In genomic region chr11:115696471-115696870, GRCm38 (mm10) we compare ENCODE assay signal across 12 mouse cellular contexts. TPM values are rescaled to one million over a fixed set of nuclear protein-coding genes. Genes with fewer than 3 reads are reported as not detected.
DNase-seq lines count a peak whose midpoint lies in the region; ATAC-seq and TF ChIP-seq lines count a peak whose summit lies in the region.
"Had no signal": no experiment of that assay in that cellular context is flagged by ENCODE, and none has a peak within 500 bp of the region (broad histone marks: within the 10 kb centered on the region; RNA-seq: fewer than 3 reads in every experiment).

No protein-coding gene starts in this region.

- H3K9ac ChIP-seq in intestine, postnatal 0 days (ENCODE audit: low read depth, low read length): no peak overlapping the region
- no peak overlapping the region for H3K9ac ChIP-seq in intestine, embryonic 15.5 days
- H3K9ac ChIP-seq in liver, embryonic 11.5 days (ENCODE audit: low read depth, low read length): no peak overlapping the region
- H3K9ac ChIP-seq: liver, embryonic 13.5 days; midbrain, embryonic 12.5 days had no signal

- DNase-seq in testis, postnatal 10 days (ENCODE audit: low spot score): no peak
- no peak for DNase-seq in liver, embryonic 11.5 days (ENCODE audit: low spot score)
- no peak for DNase-seq in forebrain, embryonic 10.5 days (ENCODE audit: extremely low spot score, low spot score)
- DNase-seq: cerebellum, adult 18-20 months; liver, embryonic 13.5 days; retina, postnatal 1 day; thymus, adult 18-20 months had no signal

- peaks cover 8% of the 10 kb centered on the region; the same call in 1 of the 2 replicates for H3K36me3 ChIP-seq in intestine, postnatal 0 days (ENCODE audit: control insufficient read depth, insufficient read depth)
- H3K36me3 ChIP-seq in intestine, embryonic 15.5 days: no peaks in the 10 kb centered on the region
- no peaks in the 10 kb centered on the region for H3K36me3 ChIP-seq in testis, adult 2 months (ENCODE audit: control insufficient read depth, insufficient read depth, low read length)
- peaks cover 4% of the 10 kb centered on the region; the same call in 1 of the 2 replicates for H3K36me3 ChIP-seq in liver, embryonic 11.5 days (ENCODE audit: control insufficient read depth, insufficient read depth, low read length)
- peaks cover 32% of the 10 kb centered on the region for H3K36me3 ChIP-seq in forebrain, embryonic 10.5 days (replicated peaks)

- H3K4me2 ChIP-seq in intestine, postnatal 0 days (replicated peaks; ENCODE audit: low read depth): peak overlapping the region; percentile 52
- no peak overlapping the region for H3K4me2 ChIP-seq in intestine, embryonic 15.5 days (replicated peaks)
- H3K4me2 ChIP-seq in liver, embryonic 11.5 days: no peak overlapping the region
- H3K4me2 ChIP-seq: liver, embryonic 13.5 days; midbrain, embryonic 12.5 days had no signal

- TF ChIP-seq POLR2A in testis, adult 2 months (IDR thresholded peaks at IDR 0.05; ENCODE audit: control insufficient read depth, low read depth, low read length): no peak

- no peak overlapping the region for H3K4me3 ChIP-seq in intestine, postnatal 0 days (ENCODE audit: low read depth, low read length)
- no peak overlapping the region for H3K4me3 ChIP-seq in intestine, embryonic 15.5 days (replicated peaks)
- H3K4me3 ChIP-seq in testis, adult 2 months (ENCODE audit: control insufficient read depth, low read depth, low read length): no peak overlapping the region
- H3K4me3 ChIP-seq in liver, embryonic 11.5 days (ENCODE audit: low read depth, low read length): no peak overlapping the region
- no peak overlapping the region for H3K4me3 ChIP-seq in forebrain, embryonic 10.5 days
- H3K4me3 ChIP-seq: liver, embryonic 13.5 days; midbrain, embryonic 12.5 days had no signal

- ATAC-seq in intestine, postnatal 0 days: no peak
- no peak for ATAC-seq in intestine, embryonic 15.5 days
- ATAC-seq in liver, embryonic 11.5 days (replicated peaks; ENCODE audit: low FRiP score): no peak
- no peak for ATAC-seq in granulocyte monocyte progenitor cell, adult 5-6 weeks (replicated peaks; ENCODE audit: poor library complexity, severe bottlenecking)

- no peaks in the 10 kb centered on the region for H3K9me3 ChIP-seq in intestine, postnatal 0 days (ENCODE audit: control insufficient read depth)
- H3K9me3 ChIP-seq in intestine, embryonic 15.5 days: no peaks in the 10 kb centered on the region
- no peaks in the 10 kb centered on the region for H3K9me3 ChIP-seq in liver, embryonic 11.5 days (ENCODE audit: control insufficient read depth, low read length)
- H3K9me3 ChIP-seq in forebrain, embryonic 10.5 days: no peaks in the 10 kb centered on the region
- H3K9me3 ChIP-seq: liver, embryonic 13.5 days; midbrain, embryonic 12.5 days had no signal

- no peak for TF ChIP-seq CTCF in intestine, postnatal 0 days (IDR thresholded peaks at IDR 0.05; ENCODE audit: low read depth)
- no peak for TF ChIP-seq CTCF in testis, adult 2 months (IDR thresholded peaks at IDR 0.05; ENCODE audit: control insufficient read depth, insufficient read depth, insufficient replicate concordance, low read depth, low read length)

- peaks cover 8% of the 10 kb centered on the region; the same call in 1 of the 2 replicates for H3K4me1 ChIP-seq in intestine, postnatal 0 days (replicated peaks; ENCODE audit: control insufficient read depth, insufficient read depth, low read length)
- H3K4me1 ChIP-seq in intestine, embryonic 15.5 days (replicated peaks): peaks cover 15% of the 10 kb centered on the region
- H3K4me1 ChIP-seq in testis, adult 2 months (ENCODE audit: control insufficient read depth, insufficient read depth, low read length): peaks cover 5% of the 10 kb centered on the region; the same call in 1 of the 2 replicates
- peaks cover 43% of the 10 kb centered on the region for H3K4me1 ChIP-seq in liver, embryonic 11.5 days (replicated peaks; ENCODE audit: control insufficient read depth, insufficient read depth, low read length)
- peaks cover 28% of the 10 kb centered on the region for H3K4me1 ChIP-seq in forebrain, embryonic 10.5 days

- peak overlapping the region; percentile 62 for H3K27ac ChIP-seq in intestine, postnatal 0 days (ENCODE audit: low read depth, low read length)
- no peak overlapping the region for H3K27ac ChIP-seq in intestine, embryonic 15.5 days
- H3K27ac ChIP-seq in testis, adult 2 months (ENCODE audit: control insufficient read depth, insufficient read depth, low read depth, low read length): peak overlapping the region; percentile 39; the same call in 1 of the 2 replicates
- peak overlapping the region; percentile 6; the same call in 1 of the 2 replicates for H3K27ac ChIP-seq in liver, embryonic 11.5 days (ENCODE audit: low read depth, low read length)
- H3K27ac ChIP-seq in forebrain, embryonic 10.5 days: no peak overlapping the region
- H3K27ac ChIP-seq: midbrain, embryonic 12.5 days had no signal

- 48% methylated on average over 4 of the region's 4 CpGs for WGBS in intestine, postnatal 0 days
- WGBS in intestine, embryonic 15.5 days: 68% methylated on average over 4 of the region's 4 CpGs
- 82% methylated on average over 4 of the region's 4 CpGs for WGBS in liver, embryonic 11.5 days
- WGBS in forebrain, embryonic 10.5 days: 90% methylated on average over 4 of the region's 4 CpGs

- no peaks in the 10 kb centered on the region for H3K27me3 ChIP-seq in intestine, postnatal 0 days (replicated peaks; ENCODE audit: control insufficient read depth, insufficient read depth, low read length)
- H3K27me3 ChIP-seq in intestine, embryonic 15.5 days (replicated peaks): no peaks in the 10 kb centered on the region
- H3K27me3 ChIP-seq in testis, adult 2 months (ENCODE audit: control insufficient read depth, insufficient read depth, low read length): no peaks in the 10 kb centered on the region
- H3K27me3 ChIP-seq in liver, embryonic 11.5 days (replicated peaks; ENCODE audit: control insufficient read depth, insufficient read depth, low read length): no peaks in the 10 kb centered on the region
- H3K27me3 ChIP-seq in forebrain, embryonic 10.5 days (ENCODE audit: poor library complexity, severe bottlenecking): no peaks in the 10 kb centered on the region
- H3K27me3 ChIP-seq: liver, embryonic 13.5 days; midbrain, embryonic 12.5 days had no signal

RNA-seq across cellular contexts. Expression of gene Grb2, which starts 11.9 kb away (rescaled TPM):
- 60.5 and 61.3 TPM in 2 replicates for polyA plus RNA-seq in intestine, postnatal 0 days (2015; fragmentation: Nextera tagmentation; extraction: Ambion mirVana)
- polyA plus RNA-seq in intestine, embryonic 15.5 days (2015; fragmentation: Nextera tagmentation; extraction: Ambion mirVana): 79.3 and 79.4 TPM in 2 replicates
- 7.7 TPM in 2 replicates for polyA plus RNA-seq in testis, adult 2 months (2012; rRNA removed)
- polyA plus RNA-seq in liver, embryonic 11.5 days (2014; fragmentation: Nextera tagmentation; extraction: Ambion mirVana): 47.2 and 52.8 TPM in 2 replicates
- 74.4 and 79.6 TPM in 2 replicates for polyA plus RNA-seq in forebrain, embryonic 10.5 days (2016; fragmentation: Nextera tagmentation; extraction: Ambion mirVana)
- total RNA-seq in granulocyte monocyte progenitor cell, adult 5-6 weeks (2014; fragmentation: Nextera tagmentation): 106 and 112 TPM in 2 replicates
- 40.4 and 56.0 TPM in 2 replicates for total RNA-seq in granulocyte monocyte progenitor cell, adult 5-6 weeks (2017)

Comparison
In these comparisons a context has a peak if more than half of its experiments do, and no peak if none do; other contexts are left out.
1. H3K27ac ChIP-seq: peak in intestine, postnatal 0 days (single experiment), testis, adult 2 months (single experiment) and liver, embryonic 11.5 days (single experiment); none in intestine, embryonic 15.5 days (single experiment) and forebrain, embryonic 10.5 days (single experiment).